Mouse (Mus musculus) adrenal gland, postnatal 10 days (tissue): Measurements from ENCODE around the gene Gzma. TPM values are rescaled to one million over a fixed set of nuclear protein-coding genes. Genes with fewer than 3 reads are reported as not detected.

ENCODE experiments used
- DNase-seq: peaks from one replicate; pipeline ENCODE4 v3.0.0; 2021; ENCODE audit warnings: mixed read lengths
- long read RNA-seq, 2 experiments: library from polyadenylated mRNA; stranded (forward); transcript quantifications; one replicate each; pipeline ENCODE4 v2.0.0; 2021
- total RNA-seq, 2 experiments: library from RNA; stranded (reverse); gene quantifications; 2 replicates each; pipeline ENCODE4 v1.2.3; 2021

Gene Gzma
- total RNA-seq = under 1 TPM; 0.51 to 0.82 TPM
- long read RNA-seq, experiment 1 = 0 reads
- long read RNA-seq, experiment 2 = 0 reads

DNA sequence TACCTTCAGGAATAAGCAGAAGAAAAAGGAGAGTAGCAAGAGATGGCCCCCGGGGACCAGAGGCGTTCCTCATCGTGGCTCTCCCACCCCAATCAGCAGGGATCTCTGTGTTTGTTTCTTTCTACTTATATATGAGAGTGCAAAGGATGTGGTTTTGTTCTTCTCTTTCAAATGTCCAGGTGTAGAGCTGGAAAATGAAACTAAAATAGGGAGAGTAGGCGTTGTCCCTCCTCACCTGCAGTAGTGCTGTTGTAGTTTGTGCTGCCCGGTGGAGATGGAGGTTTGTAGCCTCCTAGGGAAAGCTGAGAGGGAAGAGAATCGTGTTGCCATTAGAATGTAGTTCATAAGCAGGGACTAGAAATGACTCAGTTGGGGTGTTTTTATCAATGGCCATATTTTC, at the start of gene Gzma:
Gzma (minus strand) TSS at position 103 of the 400 bp plus-strand sequence.
- DNase-seq = no peak

GRCm38 (mm10) chr13:113139597-113139996, 38.8 kb upstream of the Gzma start:
- DNase-seq = no peak

- no peak for DNase-seq
Measured at GRCm38 (mm10) chr13:113129974-113130373, 29.2 kb upstream of the Gzma start.

- no peak for DNase-seq
Measured at GRCm38 (mm10) chr13:113121326-113121725, 20.5 kb upstream of the Gzma start.

DNA sequence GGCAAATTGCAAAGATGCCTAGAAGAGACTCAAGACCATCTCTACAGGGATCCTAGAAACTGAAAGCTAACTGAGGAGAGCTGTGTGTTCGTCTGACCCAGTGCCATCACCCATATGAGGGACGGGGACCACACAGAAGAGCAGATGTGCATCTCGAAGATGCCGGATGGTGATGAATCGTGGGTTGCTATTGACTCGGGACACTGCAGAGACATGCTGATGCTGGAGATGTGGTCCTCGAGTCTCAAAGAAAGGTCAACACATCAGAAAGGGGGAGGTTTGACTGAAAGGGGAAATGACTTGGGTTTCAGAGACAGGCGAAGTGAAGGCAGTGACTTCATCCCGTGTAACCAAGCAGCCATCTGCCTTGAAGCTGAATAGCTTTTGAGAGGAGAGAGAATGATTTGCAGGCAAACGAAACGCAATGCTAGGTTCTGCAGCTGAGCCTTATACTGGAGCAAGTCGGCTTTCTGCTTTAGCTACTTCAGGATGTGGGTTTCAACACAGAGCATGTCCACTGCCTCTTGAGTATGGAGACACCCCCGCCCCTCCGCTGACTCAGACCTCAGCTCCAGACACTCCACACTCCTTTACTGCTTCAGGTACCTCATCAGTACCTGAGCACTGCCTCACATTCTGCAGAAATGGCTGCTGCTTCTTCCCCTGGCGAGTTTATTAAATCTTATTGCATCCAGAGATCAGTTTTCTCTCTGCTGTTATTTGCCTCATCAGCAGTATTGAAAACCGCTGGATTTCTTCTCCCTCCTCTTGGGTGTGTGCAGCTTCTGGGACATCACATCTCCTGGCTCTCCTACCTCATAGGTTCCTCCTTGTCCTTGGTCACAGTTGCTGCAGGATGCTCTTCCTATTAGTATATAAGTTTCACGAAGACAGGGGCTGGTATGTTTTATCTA, 19.8 kb upstream of the Gzma start:
- no peak for DNase-seq

- peak; percentile 42 for DNase-seq
Measured at GRCm38 (mm10) chr13:113118977-113119376, 18.2 kb upstream of the Gzma start.

DNA sequence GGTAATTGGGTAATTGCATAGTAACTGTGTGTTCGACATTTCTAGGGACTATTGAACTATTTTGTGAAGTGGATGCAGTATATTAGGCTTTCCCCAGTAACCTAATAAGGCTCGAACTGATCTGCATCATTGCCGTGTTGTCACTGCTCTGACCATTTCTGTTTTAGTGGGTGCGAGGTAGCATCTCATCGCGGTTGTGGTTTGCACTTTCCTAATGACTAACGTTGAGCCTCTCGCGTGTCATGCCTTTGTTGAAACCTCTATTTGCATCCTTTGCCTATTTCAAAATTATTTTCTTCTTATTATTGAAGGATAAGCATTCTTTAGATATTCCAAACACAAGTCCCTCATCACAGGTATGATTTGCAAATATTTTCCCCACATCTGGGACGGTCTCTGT, 4.0 kb upstream of the Gzma start:
- DNase-seq = no peak

- no peak for DNase-seq
Measured at GRCm38 (mm10) chr13:113101804-113102203, 1.0 kb upstream of the Gzma start.

- no peak for DNase-seq
Measured at GRCm38 (mm10) chr13:113098406-113098805, 2.4 kb downstream of the Gzma start.

- DNase-seq = no peak
Measured at GRCm38 (mm10) chr13:113097011-113097410, 3.8 kb downstream of the Gzma start.

GRCm38 (mm10) chr13:113094618-113095017, 6.2 kb downstream of the Gzma start:
- no peak for DNase-seq

DNA sequence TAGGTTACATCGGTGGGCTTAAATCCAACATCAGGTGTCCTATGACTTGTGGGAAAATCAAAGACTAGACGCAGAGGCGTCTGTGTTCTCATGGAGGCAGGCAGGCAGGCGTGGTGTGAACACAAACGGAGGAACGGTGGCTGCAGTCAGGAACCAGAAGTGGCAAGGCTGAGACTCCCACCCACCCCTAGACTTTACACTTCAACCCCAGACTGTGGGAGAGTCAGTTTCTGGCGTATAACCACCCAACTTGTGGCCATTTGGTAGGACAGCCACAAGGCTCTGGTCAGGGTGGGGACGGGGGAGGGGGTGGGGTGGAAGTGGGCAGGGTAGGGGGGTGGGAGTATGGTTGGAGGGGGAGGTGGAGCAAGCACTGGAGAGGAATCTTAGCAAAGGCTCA, 10.3 kb downstream of the Gzma start:
- DNase-seq = no peak

- no peak for DNase-seq
Measured at GRCm38 (mm10) chr13:113087226-113088017, 13.4 kb downstream of the Gzma start.

DNA sequence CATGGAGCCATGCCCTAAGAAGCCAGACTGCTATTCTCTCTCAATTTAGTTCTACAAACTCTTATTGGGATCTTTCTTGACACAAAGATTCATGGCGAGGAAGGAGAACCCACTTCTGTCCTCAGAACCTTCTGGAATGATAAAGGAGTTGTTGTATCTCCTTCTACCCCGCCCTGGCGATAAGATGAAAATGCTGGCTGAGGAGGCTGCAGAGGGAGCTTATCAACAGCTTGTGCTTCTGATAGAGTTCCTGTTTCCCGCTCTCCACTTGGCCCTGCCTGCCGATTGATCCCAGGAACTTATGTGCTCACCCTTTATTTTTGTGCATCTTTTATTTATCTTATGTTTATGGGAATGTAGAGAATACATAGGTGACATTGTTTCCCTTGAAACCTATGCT, 16.0 kb downstream of the Gzma start:
- no peak for DNase-seq

DNA sequence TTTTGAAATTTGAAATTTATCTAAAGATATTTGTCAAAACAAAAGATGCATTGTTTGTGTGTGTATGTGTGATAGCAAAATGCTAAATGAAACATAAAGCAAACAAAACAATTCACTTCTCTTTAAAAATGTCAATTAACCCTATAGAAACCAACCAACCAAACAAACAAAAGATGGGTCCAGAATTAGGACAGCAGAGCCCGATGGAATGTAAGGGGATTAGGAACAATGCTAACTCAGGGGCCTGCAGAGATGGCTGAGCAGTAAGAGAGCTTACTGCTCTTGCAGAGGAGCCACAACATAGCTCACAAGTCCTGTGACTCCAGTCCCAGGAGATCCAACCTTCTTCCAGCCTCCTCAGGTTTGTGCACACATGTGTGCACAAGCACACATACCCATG, 18.7 kb downstream of the Gzma start:
- no peak for DNase-seq

- DNase-seq = no peak
Measured at GRCm38 (mm10) chr13:113079021-113079420, 21.8 kb downstream of the Gzma start.

GRCm38 (mm10) chr13:113064542-113064941, 36.2 kb downstream of the Gzma start:
- no peak for DNase-seq

- no peak for DNase-seq
Measured at GRCm38 (mm10) chr13:113061746-113062145, 39.0 kb downstream of the Gzma start.

DNA sequence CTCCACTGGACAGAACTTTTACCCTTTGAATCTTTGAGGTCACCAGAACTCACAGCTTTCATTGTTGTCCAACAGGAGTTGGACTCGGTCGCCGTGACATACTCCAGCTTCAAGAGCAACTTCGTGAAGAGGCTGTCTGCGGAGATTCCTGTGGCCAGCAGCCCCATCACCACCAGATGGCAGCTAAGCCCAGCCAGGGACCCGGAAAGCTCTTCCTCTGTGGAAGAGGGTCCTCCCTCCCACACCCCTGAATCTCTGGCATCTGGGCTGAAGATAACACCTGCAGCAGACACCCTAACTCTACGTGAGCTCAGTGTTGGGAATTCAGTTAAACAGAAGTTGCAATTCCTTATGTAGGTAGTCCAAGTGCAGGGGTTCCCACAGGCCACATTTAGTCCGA, 45.0 kb downstream of the Gzma start:
- peak; percentile 19 for DNase-seq

- DNase-seq = no peak
Measured at GRCm38 (mm10) chr13:113054230-113054629, 46.6 kb downstream of the Gzma start.

GRCm38 (mm10) chr13:113047647-113048046, 53.1 kb downstream of the Gzma start:
- no peak for DNase-seq

DNA sequence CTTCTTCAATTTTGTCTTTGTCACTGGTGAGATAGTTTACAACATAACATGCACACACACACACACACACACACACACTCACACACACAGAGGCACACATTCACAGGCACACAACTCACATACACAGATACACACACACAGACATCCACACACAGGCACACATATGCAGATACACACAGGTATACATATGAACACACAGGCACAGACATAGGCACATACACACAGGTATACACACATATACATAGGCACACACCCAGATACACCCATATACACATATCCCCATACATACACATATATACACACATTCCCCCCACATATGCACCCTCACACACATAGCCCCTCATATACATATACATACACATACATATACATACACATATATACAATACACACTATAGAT, 53.8 kb downstream of the Gzma start:
- DNase-seq = no peak

DNA sequence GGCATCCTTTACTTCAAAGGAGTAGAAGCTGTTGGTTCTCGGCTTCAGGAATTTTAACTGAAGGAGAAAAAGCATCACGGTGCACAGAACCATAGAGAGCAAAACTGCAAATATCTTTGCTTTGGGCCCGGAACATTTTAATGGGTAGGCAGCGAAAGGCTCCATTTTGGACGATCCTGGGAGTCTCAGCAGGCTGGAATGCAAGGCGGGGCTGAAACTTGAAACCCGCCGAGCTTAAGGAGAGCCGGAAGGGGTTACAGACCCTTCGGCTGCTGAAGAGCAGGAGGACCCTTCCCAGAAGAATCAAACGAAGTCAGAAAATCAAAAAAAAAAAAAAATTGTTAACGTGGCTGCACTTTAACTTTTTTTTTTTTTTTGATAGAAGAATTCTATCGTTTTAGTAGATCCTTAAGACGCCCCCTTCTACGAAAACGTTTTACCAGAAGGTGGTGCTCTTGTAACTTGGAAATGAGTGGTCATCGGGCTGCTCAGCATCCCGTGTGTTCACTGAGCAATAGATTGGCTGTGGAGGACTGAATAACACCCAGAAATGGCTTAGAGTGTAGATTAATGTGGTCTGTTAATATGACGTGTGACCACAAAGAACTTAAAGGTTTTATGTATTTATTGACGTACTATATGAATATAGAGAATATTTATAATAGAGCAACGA, 54.4 kb downstream of the Gzma start, which contains the start of gene Gpx8:
Gpx8 (minus strand) TSS at position 200 of the 673 bp plus-strand sequence.
- DNase-seq = peak; percentile 76
